Mouse (Mus musculus) kidney, adult 9 months (tissue): Measurements from ENCODE around the gene Thap12.

Experiments
- DNase-seq: peaks from one replicate; pipeline ENCODE4 v3.0.0; 2022

The Thap12 gene

DNA sequence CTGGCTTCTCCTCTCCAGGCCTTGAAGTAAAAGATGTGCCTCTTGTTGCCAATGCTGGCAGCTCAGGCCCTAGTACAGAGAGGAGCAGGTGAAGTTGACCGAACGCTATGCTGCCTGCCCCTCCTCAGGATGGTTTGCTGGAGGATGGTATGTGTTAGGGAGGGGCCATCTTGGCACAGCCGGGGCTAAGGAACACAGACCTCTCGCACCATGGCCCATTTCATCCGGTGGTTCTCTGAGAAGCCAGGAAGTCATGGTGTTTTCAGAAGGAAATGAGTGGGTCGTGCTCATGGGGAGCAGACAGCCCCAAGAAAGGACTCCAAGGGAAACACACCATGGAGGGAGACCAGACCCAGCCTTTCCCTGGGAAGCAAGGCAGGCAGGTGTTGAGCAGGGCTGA lies 64.4 kb downstream of the Thap12 start:
- no peak for DNase-seq
